Mouse (Mus musculus) induced T-regulatory cell, adult 2 months (primary cell): ENCODE measurements around the gene Rnf150.

Source experiments
- DNase-seq: peaks from one replicate; pipeline ENCODE4 v3.0.0-alpha.2; 2012; ENCODE audit warnings: low read depth

Gene Rnf150

GRCm38 (mm10) chr8:82863041-82863744 is at the start of gene Rnf150:
TSS of gene Rnf150 (plus strand) at chr8:82863356.
- DNase-seq, result peak; percentile 60

DNA sequence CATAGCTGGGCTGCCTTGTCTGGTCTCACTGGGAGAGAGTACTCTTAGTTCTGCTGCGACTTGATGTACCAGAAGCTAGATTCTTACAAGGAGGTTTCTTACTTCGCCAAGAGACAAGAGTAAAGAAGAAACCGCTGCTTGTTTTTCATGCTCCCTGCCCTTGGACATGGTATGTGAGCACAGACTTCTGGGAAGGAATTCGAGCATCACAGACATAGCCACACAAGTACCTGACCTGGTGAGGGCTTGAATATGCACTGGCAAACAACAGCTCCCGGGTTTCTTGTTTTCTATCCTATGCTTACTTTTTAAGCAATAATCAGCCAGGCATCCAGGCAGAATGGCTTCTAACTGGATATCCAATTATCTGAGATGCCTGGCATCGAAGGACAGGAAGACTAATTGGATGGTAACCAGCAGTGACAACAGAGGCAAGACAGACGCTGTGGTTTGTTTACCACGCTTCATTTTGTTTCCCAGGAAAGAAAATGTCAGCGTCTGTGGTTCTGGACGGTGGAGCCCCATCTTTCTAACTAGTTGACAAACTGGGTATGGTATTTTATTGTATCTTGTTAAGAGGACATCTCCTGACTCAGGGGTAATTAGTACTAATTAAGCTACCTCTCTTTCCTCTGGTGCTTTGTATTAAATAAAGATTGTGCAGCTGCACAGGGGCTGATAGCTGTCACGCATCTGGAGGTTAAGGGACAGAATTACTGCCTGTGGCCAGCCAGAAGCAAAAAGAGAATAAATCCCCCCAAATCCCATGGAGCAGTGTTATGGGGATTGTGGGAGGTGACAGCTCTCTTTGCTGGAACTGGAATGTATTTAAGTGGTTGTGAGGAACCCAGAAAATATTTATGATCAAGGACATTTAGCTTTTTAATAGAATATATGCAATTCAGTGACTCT is 36.8 kb upstream of the Rnf150 start:
- no peak for DNase-seq

- DNase-seq, result no peak
Observed at GRCm38 (mm10) chr8:82840415-82840814, 22.7 kb upstream of the Rnf150 start.

GRCm38 (mm10) chr8:82840963-82841362 is 22.2 kb upstream of the Rnf150 start:
- DNase-seq, result no peak

DNA sequence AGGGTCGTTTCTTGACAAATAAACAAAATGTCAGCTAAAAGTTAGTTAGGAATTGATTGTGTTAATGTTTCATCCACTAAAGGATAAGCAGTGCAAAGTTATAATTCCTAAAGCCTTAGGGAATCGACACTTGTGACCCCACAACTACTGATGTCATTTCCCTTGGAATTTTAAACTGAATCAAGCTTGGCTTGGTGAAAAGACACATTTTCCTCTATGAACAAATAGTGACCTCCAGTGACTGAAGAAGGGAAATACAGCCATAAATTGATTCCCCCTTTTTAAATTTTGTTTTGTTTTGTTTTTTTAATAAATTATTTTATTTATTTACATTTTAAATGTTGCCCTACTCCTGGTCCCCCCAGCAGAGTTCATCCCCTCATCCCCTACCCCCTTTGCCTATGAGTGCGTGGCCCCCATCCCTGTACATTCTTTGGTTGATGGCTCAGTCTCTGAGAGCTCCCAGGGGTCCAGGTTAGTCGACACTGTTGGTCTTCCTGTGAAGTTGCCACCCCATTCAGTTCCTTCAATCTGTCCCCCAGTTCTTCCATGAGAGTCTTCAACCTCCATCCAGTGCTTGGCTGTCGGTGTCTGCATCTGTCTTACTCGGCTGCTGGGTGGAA is 21.5 kb upstream of the Rnf150 start:
- DNase-seq, result peak; percentile 12

DNA sequence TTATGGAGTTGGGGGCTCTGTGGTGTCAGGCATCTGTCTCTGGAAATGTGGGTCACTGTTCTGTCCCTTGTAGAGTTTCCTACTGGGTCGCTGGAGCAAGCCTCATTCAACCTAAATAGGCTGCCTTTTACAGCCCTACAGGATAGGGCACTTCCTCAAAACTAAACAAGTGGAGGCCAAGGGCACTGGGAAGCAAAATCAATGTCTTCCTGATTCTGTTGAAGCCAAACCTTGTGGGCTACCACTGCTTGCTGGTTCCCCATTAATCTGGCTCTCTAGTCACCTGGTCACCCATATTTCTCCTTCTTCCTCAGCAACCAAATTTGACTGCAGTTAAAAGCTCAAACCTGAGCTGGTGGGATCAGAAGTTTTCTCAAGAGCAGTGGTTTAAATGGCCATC is 19.5 kb upstream of the Rnf150 start:
- DNase-seq, result no peak

DNA sequence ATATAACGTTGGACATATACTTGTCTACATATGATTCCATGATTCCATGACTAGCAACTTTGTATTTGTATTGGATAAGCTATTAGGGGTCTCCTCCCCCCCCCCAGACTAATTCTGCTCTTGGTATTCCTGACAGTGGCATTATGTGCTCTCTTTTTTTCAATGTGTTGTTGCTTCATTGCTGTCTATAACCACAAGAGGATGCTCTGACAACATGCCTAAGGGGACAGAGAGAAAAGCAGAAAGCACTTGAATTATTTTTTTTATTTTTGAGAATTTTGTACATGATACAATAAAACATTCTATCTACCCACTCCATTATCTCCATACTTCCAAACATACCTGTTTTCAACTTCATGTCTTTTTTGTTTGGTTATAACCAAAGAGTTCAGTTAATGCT is 18.7 kb upstream of the Rnf150 start:
- no peak for DNase-seq

DNA sequence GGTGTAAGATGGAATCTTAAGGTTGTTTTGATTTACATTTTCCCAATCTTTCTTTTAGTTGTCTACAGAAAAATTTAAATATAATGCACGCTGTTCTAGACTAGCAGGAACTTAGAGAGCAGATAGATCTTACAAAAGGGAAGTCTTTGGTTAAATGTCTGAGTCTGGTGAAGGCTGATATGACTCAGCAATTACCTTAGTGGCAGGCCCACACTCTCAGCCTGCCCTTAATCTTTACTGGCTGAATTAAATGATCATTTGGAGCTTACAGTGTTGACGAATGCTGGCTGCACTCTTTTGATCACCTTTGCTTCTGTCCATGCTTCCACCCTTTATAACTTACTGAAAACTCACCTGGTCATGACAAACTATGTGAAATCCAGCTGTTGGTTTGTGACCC is 17.1 kb upstream of the Rnf150 start:
- DNase-seq, result no peak

GRCm38 (mm10) chr8:82846730-82847129 is 16.4 kb upstream of the Rnf150 start:
- no peak for DNase-seq

DNA sequence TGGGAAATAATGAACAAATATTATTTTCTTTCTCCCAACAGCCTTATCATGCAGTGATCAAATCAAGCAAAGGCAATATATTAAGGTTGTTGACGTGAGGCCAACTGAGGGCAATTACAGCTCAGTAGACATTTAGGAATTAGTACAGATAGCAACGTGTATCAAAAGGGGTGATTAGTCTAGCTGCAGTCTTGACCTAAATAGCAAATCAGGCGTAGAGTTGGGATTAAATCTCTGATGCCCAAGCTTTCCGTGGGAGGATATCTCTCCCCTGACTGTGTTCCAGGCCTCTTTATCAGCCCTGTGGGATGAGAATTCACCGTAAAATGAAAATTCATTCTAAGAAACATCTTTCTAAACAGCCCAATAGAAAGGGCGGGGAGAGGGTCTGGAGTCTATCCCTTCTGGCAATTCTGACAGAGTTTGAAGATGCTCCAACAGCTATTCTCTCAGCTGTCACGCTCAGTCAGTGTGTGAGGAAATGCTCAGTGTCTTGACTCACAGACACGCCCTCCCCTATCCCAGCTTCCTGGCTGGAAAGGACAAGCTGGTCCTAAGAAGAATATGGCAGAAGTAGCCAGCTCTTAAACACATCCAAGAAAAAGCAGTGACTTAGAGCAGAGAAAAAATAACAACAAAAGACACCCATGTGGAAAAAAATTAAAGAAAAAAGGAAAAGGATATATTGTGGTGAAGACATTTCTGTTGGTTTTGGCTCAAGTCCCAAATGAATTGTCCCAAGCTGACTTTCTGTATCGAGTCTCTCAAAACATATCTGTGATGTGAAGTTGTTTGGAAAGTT is 4.4 kb upstream of the Rnf150 start:
- no peak for DNase-seq

DNA sequence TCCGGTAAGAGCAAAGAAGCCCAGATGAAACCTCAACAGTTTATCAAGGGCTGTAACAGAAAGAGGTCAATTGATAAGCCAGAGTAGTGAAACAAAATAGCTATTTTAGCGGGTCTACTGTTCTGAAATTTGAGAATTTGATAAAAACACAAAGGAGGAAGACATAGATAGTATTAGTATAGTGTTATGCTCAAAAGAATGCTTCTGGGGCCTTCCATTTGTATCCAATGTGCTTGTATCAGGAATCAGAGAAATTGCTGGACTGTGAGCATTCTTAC is 3.9 kb upstream of the Rnf150 start:
- DNase-seq, result no peak

GRCm38 (mm10) chr8:82863745-82864520 is 777 bp downstream of the Rnf150 start:
- DNase-seq, result peak; percentile 20

GRCm38 (mm10) chr8:82864521-82864818 is 1.3 kb downstream of the Rnf150 start:
- peak; percentile 10 for DNase-seq

DNA sequence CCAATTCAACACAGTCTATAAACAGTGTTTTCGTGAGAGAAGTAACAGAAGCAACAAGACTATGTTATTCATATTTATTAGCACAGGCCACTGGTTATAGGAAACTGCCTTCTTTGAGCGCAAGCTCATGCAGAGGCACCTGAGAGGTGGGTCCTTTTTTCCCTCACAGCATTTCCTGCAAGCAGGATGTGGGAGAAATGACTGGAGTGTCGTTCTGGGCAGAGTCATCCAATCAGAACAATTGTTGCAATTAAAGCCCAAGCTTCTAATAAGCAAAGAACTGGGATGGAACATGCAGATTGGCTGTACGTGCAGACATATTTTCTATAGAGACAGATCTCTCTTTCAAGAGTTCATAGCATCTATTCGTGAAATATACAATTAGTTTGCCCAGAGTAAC is 2.1 kb downstream of the Rnf150 start:
- DNase-seq, result no peak

DNA sequence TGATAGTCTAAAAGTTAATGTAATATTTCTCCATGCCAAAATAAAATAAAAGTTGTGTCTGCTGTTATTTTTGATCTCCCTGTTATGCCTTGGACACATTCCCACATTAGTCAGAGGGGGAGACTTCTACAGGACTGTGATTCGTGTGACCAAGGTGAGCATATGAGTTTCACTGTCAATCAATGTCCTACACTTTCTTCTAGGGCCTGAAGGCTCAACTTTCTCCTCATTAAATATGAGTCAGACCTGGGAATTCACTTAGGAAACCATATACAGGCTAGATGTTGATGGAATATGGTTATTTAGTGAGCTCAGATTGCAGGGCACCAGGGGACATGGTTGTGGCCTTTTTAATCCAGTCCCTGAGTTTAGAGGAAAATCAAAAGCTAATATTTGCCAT is 3.1 kb downstream of the Rnf150 start:
- DNase-seq, result no peak

DNA sequence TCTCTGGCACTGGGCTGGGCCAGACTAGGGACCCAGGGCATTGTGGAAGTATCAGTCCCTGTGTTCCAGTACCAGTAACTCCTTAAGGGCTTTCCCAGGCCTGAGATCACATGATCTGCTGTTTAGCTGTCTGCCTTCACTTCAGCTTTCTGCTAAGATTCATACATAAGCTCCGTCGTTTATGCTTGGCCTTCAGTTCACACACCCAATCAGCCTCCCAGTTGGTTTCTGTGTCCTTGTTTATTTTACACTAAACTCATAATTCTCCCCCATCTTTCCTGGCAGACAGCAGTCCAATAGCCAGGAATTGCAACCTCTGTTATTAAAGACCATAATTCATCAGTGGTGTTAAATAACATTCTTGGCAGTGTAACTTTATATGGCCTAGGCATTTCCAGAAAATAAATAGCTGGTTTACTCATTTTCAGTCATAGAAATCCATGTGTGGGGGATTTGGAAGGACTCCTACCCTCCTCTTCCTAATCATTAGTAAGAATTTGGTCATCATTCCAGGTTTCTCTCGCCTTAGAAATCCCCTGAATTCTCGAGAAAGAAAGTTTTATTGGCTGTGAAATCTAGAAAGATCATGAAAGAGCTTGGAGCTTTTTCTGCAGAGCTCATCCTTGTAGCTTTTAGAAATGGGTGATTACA is 7.8 kb downstream of the Rnf150 start:
- no peak for DNase-seq

GRCm38 (mm10) chr8:82871986-82872385 is 8.8 kb downstream of the Rnf150 start:
- DNase-seq, result no peak

DNA sequence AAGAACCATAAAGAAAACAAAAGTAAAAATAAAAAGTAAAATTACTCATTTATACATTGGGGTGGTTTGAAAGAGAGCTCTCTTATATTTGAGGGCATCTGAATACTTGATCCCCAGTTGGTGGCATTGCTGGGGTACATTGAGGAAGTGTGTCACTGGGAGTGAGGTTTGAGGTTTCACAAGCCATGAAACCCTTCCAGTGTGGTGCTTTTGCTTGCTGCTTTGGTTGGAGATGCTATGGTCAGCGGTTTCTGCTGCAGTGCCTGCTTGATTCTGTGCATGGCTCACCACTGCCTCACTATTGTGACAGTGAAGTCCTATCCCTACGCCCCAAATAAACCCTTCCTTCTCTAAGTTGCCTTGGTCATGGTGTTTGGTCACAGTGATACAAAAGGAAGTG is 10.9 kb downstream of the Rnf150 start:
- DNase-seq, result no peak

- no peak for DNase-seq
Observed at GRCm38 (mm10) chr8:82875135-82875534, 12.0 kb downstream of the Rnf150 start.

DNA sequence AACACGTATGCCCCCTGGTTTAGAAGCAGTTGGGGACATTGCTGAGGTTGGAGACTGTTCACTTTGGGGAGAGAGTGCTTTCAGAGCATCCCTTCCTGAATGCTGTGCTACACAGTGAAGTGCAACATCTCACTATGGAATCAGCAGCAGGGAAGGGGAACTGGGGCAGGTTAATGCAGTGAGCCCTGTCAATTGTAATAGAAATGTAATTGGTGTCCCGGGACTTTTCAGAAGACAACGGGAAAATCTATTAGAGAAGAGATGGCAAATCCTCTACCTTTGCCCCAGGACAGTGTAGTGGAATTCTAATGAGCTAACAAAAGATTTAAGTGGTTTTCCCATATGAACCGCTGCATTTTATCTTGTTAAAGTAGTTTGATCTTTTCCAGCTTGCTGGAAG is 21.3 kb downstream of the Rnf150 start:
- no peak for DNase-seq

- no peak for DNase-seq
Observed at GRCm38 (mm10) chr8:82887234-82887633, 24.1 kb downstream of the Rnf150 start.
